Mouse (Mus musculus) left cerebral cortex, adult 8-10 months (tissue): ENCODE measurements at regions not wholly inside any gene's neighbourhood (a gene's known extent, or its start where the extent isn't known, plus 50 kb on each side); places are given as distances from the start of the nearest gene placed in this dataset.
A peak's percentile ranks its signal among the peaks of the same experiment; 100 is the strongest.

Source experiments
- DNase-seq, 2 experiments: peaks; one replicate each; pipeline ENCODE4 v3.0.0; 2022; ENCODE audit warnings: low spot score in 2 of 2

DNA sequence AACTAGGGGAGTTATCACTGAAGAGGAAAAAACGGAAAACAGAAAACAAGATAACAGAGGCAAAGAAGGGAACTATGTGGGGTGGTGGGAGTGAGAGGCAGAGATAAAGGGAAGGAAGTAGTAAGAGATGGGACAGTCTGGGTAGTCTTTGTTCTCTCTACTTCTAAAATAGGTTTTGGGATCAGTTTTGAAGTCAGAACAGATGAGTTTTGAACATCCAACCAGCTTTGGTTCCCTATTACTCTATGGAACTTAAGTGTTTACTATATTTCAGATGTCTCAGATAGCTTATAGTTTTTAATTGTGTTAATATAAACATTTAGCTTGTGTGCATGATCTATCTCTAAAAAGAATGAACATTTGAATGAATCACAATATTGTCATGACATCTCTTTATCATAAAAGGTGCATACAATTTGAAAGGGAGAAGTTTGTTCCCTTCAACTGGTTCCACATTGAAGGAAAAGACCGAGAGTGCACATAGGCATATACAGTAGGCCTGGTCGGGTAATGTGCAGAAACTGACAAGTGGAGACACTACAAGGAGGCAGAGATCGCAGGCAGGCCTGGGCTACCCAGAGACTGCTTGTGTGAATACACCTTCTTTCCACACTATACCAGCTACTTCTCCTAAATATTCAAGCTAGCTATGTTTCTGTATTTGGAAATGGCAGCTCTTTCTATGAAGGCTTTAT, 335.8 kb downstream of the Pdha2 start:
- no peak for DNase-seq

DNA sequence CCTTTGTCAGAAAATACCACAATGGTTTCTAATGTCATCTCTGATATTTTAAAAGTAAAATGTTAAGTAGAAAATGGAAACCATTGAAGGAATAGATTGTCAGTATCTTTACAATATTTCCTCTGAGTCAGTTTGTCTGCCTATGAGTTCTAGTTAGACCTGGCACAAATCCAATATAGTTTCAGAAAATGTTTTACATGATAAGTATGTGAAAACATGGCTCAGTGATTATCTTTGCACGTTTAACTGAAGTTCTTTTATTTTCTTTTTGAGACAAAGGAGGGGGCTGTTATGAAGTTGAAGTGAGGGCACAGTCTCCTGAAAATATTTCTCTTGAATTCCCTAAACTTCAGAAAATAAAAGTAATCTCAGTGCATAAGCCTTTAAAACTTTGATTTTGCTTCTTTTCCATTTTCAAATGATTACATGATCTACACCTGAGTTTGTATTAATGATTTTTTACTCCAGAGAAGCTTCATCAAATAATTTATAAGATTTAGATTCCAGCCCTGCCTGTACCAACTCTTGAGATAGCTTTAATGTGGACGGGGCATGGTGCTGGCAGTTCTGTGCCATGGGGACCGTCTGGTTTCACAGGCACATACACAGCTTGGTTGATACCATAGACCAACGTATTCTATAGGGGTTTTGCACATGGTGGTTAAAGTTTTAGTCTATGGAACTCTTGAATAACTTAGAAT, 336.5 kb downstream of the Pdha2 start:
- no peak for DNase-seq

DNA sequence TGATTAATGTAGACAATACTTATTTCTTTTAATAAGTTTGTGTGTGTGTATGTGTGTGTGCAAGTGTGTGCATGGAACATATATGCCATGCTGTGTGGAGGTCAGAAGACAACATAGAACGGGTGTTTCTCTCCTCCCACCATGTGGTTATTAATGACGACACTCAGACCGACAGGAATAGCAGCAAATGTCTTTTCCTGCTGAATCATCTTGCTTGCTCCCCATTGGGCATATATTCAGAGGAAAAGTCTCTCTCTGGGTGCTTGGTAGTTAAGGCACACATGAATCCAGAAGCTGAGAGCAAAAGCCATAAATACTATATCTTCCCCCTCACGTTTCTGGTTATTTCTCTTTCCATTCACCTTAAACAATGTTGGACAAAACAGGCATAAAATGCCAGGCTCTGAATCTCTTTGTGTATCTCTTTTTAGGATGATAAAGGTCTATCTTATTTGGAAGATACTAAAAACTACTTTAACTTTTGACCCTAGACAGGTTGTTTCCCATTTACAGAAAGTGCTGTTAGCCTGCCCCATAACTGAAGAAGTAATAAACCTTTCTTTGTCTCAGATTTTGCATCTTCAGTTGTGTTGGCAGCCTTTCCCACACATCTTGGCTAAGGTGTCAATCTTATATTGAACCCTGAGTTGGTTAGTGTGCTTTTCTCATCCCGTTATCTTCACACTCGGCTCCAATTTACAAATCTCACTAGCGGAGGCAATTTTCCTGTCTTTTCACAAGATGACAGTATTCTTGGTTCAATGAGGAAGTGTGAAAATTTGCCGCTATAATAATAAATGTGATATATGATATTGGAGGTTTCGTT, 337.9 kb downstream of the Pdha2 start:
- DNase-seq = no peak

DNA sequence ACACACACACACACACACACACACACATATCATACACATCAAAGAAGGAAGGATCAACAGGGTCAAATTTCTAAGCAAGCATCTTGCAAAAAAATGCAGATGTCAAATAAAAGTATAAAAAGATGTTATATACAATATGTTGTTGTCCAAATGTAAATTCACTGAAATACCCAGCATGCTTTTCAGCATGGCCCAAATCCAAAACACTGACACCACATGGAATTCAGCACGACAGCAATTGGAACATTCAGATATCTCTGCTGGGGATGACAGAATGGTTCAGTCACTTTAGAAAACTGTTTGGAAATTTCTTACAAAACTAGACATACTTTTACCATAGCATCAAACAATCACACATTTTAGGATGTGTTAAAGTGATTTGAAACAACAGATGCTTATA, 339.6 kb downstream of the Pdha2 start:
- DNase-seq = no peak

DNA sequence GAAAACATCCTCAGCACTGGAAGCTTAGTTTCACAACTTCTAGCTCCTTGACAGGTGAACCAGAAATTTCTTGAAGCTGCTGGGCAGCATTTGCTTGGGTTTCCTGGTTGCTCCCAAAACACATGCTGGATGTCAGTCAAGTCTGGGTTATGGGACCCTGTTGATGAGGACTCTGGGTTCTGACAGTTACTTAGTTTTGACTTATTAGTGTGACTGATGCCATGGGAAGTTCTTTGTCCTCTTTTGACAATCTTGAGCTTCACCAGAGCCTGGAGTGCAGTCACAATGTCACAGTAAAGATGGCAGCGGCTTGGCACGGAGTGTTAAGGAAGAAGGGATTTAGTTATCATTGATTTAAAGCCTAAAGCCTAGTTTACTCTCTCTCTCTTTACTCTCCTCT, 340.9 kb downstream of the Pdha2 start:
- no peak for DNase-seq

DNA sequence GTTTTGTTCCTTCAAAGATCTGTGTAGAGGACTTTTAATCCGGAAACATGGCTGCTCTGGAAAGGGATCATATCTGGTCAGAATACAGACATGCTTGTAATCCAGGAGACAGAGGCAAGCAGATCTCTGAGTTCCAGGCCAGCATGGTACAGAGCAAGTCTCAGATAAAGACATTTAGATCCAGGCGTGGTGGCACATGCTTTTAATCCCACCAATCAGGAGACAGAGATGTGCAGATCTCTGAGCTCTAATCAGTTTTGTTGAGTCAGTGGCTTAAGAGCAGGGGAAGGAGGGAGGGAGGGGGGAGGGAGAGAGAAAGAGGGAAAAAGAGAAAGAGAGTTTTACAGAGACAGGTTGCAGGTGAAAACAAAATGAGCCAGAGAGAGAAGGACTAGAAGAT, 372.0 kb downstream of the Pdha2 start:
- DNase-seq = no peak

DNA sequence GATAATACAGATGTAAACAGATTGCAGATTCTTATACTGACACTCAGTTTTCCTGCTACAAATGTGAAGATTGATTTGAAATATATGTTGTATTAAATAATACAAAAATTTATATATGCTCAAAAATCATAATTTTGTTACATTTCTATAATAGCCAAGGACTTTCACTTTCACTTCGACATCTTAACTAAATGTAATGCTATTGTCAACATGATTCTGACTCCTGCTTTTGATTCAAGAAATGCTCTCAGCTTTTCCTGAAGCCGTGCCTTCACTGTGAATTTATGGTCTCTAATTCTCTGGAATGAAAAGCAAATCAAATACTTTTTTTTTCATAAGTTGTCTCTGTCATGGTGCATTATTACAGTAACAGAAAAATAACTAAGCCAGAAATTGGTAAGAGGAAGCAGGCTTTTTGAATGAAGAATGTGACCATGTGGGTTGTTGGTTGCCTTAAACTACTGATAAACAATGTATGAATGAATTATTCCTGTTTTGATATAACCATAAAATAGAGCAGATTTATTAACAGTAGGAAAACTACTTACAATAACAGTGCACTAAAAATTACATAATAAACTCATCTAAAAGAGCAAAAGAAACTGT, 374.1 kb downstream of the Pdha2 start:
- no peak for DNase-seq

DNA sequence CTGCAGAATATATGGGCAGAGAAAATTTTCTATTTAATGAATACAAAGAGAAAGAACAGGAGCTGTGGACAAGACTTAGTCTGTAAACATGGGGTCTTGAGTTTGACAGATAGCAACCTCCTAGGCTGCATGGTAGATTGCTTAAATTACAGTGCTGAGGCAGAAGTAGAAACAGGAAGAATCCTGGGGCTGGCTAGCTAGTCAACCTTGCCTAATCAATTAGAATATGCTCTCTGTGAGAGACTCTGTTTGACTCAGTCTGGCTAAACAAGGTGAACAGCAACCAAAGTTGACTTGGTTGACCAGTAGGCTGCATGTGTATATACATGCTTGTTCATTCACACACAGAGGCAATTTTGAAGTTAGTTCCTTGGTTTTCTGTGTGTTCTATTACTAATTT, 390.9 kb downstream of the Pdha2 start:
- no peak for DNase-seq

DNA sequence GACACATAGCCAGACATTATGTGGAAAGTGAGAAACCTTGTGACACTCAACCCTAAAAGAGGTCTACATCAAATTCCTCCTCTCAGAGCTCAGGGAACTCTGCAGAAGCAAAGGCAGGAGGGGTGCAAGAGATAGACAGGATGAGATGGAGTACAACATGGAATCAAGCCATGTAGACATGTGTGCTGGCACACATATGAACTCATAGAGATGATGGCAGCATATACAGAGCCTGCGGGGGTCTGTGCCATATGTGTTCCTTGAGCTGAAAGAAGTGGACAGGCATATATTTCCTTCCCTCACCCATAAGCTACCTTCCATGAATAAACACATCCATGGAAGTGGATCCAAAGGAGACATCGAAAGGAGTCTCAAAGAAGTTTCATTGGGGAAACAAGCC, 406.6 kb downstream of the Pdha2 start:
- DNase-seq = no peak

DNA sequence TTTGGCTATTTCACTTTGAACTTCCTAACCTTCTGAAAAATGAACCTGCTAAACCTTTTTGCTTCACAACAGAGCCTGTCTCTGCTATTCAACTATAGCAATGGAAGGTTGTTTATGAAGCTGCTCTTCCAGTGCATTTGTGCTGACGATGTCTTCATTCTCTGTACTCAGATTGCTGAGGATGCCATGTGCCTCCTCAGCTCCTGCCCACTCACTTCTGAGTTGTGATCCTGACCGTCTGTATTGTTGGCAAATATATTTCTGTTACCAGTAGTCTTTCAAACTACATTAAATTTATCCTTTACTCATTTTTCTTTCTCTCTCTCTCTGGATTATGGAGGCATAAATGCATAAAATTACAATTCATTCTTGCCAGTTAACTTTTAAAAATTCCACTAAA, 419.2 kb downstream of the Pdha2 start:
- peak in 1 of 2 experiments; percentile 7 for DNase-seq

DNA sequence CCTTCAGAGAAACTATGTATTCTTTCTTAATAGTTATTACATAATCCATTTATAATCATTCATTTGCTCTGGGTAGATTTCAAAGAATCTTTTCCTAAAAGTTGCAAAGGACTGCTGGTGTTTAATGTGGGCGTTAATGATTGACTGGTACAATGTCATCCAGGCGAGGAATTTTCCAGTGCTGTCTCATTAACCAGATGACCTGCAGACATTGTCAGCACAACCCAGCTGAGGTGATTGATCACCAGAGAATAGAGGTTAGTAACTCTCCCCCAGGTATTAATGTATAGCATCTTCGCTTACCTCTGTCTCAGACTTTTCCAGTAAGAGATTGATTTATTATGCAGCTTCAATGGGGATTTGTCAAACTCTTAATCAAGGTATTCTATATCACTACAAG, 426.5 kb downstream of the Pdha2 start:
- DNase-seq = no peak

DNA sequence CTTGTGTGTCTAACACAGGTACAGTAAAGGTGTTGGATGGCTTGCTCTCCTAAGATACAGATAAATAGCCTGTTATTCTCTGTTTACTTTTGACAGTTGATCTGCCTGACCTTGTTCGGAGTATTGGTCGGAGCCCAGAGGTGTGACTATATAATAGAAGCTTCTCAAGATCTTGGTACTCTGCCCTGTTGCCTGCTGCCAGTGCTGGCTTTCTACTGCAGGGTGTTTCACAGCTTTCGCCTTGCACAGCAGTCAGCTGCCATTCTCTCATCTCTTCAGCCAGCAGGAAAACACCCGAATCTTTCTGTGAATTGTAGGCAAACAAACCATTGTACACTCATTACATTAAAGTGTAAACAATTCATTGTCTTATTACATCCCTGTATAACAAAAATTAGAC, 452.1 kb downstream of the Pdha2 start:
- DNase-seq = no peak

DNA sequence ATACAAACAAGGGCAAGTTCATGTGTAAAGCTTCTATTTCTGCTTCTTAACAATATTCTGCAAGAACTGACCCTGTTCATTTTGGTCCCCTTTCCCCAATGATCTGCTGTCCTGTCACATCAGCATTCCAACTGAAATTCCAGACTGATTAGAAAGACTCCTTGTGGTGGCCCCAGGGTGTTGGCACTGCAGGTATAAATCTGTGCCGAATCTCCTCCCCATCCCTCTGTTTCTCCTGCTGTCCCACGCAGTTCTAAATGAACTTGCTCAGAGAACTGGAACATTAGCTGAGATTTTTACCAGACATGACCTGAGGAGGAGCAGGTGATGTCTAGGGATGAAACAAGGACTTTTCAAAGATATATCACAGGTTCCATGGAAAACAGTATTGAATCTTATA, 467.7 kb downstream of the Pdha2 start:
- no peak for DNase-seq

DNA sequence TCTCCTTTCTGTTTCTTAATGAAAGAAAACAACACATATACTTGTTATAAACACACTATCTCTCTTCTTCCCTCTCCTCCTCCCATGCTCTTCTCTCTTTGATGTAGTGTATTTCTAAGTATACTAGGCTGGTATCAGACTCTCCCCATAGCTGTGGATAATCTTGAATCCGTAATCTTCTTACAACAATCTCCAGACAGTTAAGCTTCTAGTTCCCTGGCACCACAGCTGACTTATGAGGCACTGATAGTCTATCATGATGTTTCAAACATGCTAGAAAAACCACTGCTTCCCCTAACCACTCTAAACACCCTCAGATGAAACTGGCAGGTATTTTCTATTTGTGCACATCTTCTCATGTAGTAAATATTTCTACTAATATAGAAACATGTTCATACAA, 471.7 kb downstream of the Pdha2 start:
- no peak for DNase-seq

DNA sequence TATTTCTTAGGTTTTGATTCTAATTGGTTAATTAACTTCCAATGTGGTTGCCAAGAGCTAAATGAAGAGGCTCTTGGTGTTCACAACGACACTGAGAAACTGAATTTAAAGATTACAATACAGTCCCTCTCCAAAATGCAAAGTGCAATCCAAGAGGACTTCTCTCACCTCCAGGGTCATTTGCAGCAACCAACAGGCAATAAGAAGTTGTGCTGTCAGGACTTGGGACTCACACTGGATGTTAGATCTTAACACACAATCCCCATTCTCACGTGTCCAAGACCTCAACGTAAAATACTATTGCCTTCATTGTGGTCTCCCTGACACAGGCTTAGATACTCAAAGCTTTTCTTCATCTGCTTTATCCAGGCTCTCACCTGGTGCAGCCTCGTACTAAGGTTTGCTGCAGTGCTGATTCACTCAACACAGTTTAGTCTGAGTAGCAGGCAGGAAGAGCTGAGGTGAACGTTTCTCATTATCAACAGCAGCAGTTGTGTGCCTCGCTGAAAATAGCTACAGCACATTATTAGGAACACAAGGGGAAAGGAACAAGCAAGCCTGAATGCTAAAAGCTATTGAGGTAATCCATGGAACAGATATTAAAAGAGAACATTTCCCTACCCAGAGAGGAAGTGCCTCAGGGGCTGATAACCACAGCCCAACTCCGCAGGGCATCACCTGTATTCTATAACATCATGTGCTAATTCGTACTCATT, 473.3 kb downstream of the Pdha2 start:
- no peak for DNase-seq

DNA sequence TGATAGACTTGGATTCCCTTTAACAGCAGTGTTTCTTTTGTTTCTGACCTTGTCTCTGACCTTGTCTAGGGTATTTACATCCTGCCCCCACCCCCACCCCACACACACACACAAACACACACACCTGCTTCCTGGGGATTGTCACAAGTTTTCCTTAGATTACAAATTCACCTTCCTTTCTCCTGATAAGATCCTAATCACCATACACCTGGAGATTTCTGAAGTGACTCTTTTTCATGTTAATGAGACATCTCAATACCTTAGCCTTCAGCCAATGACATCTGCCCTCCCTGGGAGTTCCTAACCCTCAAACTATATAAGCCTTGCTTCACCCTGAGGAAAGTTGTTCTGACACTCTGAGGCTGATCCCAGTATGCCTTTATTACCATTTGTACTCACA, 495.3 kb downstream of the Pdha2 start:
- DNase-seq = no peak

DNA sequence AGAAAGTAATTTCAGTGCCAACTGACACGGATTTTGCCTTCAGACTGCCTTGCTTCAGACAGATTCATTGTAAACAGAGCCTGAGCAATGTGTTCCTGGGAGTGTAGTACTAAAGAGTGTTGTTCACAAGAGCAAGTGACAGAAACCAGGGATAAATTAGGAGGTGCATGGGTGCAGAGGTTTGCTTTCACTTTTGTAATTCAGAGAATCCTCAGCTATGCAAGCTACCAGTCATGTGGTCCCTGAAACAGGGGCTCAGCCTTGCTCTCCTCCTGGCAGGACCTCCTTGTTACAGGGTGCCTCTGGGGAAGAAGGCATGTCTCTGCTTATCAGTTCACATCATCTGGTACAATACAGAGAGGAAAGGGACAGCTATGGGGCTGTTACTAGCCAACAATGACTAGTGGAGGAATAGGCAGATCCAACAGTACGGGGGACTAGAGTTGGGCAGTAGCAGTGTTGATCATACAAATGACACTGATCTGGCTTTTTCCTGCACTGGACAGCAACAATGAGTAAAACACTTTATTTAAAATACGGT, 504.5 kb downstream of the Pdha2 start:
- no peak for DNase-seq

DNA sequence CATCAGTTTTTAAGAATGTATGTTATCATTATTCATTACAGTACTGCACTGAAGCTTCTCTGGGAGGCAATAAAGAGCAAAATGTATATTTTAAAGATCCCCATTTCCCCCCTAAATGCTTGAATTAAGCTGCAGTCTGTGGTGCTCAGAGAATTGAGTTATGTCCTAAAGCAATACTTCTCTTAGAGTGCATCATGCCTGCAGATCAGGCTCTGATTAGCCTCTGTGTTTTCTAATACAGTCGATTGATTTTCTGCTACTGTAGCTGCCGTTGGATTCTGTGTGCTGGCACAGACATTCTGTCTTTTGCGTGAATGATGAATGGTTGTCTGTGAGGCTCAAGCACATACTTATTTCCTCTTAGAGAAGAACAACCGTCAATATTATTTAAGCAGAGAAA, 505.4 kb downstream of the Pdha2 start:
- DNase-seq = no peak

DNA sequence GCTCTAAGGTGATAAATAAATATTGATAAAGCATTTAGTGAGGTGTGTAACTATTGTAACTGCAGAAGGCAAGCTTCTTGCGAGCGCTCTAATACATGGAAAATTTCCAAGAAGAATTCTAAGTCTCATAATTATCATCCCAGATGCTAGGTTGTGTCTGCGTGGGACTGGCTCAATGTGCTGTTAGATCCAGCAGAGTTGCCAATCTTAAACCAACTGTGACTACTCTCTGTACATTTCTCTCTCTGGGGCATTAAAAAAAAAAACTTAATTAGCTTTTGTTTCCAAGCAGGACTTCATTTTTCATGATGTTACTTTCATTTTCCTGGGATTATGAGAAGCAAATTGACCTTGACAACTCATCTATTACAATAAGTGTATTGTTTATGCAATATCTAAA, 506.6 kb downstream of the Pdha2 start:
- DNase-seq = no peak

DNA sequence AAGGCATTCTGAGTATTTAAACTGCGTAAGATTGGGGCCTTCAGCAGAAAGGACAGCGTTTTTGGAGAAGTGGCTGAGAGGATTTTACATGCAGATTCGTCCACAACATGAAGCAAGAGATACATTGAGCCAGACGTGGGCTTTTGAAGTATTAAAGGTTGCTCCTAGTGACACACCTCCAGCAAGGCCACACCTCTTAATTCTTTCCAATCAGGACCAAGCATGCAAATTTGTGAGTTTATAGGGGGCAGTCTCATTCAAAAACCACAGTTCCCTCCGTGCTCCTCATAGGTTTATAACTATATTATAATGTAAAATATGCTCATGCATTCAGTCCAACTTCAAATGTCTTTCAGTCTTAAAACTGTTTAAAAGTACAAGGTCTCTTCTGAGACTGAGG, 509.2 kb downstream of the Pdha2 start:
- no peak for DNase-seq

DNA sequence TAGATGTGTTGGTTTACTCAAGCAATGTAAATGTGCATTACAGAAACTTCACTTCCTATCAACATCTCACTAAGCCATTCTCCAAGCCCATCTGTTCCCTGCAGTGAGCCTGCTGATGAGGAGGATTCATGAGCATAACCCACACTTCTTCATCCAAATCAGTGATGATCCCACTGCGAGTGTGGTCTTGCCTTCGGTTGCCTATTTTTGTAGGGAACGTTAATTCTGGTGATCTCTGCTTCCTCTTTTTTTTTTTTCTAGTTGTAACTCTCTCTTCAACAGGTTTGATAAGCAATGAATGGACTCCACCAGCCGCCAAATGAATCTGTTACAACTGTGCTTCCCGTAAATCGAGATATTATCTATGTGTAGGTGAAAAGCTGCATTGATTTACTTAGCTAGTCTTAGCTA, 509.9 kb downstream of the Pdha2 start:
- no peak for DNase-seq
